Mouse (Mus musculus): ENCODE data around the gene Ric1.

Ric1 gene

DNA sequence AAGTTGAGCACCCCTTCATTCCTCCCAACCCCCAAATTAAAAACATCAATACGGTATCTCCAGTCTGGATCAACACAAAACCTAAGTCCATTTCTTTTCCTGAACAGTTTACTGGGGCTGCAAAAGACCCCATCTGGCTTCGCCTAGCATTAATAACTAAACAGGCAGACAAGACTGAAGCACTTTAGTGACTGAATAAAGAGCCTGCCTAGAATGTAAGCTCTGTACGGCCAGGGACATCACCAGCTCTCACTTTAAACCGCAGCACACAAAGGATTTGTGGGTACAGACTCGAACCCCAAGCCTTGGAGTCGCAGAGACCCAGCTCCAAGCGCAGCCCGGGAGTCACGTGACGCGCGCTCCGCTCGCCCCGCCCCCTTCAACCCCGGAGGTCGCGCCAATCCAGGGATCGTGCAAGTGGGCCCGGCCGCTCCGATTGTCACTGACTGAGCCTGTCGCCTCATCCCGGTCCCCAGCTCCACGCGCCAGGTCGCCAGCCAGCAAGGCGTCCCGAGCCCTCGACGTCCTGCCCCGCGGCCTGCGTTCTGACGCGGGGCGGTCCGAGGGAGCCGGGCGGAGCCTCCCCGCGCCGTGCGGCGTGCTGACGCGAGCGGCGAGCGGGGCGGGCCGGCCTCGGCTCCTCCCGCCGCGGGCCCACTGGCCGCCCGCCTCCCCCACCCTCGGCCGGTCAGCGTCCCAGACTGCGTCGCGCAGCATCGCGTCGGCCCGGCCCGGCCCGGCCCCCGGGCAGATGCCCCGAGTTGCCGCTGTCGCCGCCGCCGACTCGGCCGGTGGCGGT lies at the start of gene Ric1:
Gene Ric1, plus strand, starts transcription at position 646 of the 799 bp plus-strand sequence.
- DNase-seq (ENCODE audit: low spot score) = peak; percentile 90

DNA sequence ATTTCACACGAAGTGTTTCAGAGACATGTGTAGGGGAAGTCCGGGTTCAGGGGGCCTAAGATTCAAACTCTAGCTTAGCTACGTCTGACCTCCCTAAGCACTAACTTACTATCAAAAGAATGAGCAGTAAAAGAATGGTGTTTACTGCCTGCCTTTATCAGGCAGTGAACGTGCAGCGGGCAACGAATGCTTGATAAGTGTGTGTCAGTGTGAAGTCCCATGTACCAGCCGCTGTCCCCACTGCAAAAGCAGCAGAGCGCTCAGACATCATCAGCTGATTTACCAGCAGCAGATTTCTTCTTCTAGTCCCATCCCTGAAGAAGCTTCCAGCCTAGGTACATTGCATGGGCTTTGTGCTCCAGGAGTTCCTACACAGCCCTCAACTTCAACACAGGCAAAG lies 49.7 kb upstream of the Ric1 start:
- no peak for DNase-seq (ENCODE audit: low spot score)

- DNase-seq (ENCODE audit: low spot score) = no peak
Observed at GRCm38 (mm10) chr19:29472946-29473345, 49.1 kb upstream of the Ric1 start.

DNA sequence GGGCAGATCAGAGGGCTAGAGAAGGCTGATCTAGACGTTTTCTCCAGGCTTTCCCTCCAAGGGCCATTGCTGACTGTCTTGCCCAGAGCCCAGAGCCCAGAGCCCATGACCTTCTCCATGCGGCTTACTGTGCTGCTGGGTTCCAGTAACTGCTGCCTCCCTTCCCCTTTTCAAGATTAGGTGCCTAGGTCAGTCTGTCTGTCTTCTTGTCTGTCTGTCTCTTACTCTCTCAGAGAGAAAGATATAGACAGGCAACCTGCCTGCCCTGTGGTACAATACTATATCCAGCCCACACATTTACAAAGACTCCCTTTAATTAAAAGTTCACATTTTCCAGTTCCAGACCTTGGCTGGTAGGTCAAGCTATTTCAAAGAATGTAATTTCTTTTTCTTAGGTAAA lies 47.3 kb upstream of the Ric1 start:
- no peak for DNase-seq (ENCODE audit: low spot score)

- no peak for DNase-seq (ENCODE audit: low spot score)
Observed at GRCm38 (mm10) chr19:29475210-29475620, 46.9 kb upstream of the Ric1 start.

DNA sequence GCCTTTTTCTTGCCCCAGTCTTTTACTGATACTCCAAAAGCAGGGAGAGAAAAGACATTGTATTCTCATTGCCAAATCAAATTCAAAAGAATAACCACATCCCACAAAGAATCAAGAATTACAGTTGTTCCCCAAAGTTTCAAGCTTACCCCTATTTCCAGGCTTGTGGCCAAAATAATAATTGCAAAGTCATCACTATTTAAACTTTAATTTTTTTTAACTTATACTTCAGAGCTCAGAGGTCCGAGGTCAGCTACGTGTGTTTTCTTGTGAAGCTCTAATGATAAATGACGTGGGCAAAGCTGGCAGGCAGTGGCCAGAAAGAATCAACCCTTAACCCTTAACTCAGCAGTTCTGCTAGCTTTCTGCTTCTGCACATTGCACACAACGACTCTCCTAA lies 43.5 kb upstream of the Ric1 start:
- no peak for DNase-seq (ENCODE audit: low spot score)

- DNase-seq (ENCODE audit: low spot score) = no peak
Observed at GRCm38 (mm10) chr19:29481578-29481977, 40.5 kb upstream of the Ric1 start.

GRCm38 (mm10) chr19:29482148-29482547 lies 39.9 kb upstream of the Ric1 start:
- DNase-seq (ENCODE audit: low spot score) = no peak

- no peak for DNase-seq (ENCODE audit: low spot score)
Observed at GRCm38 (mm10) chr19:29482637-29483036, 39.4 kb upstream of the Ric1 start.

DNA sequence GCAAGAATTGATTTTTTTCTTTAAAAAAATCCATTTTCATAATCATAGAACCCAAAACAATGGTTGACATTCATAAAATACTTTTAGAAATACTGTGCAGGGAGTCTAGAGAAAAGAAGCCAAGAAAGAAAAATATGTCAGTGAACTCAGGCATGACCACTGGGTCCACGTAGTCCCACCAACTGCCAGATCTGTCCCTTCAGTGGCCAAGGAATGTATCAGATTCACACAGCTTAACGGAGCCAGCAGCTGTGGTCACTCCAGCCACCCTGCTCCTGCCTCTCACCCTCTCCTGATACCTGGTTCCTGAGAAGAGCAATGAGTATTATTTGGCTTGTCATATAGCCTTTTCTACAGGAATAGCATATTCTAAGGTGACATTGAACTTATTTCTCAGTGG lies 38.7 kb upstream of the Ric1 start:
- no peak for DNase-seq (ENCODE audit: low spot score)

DNA sequence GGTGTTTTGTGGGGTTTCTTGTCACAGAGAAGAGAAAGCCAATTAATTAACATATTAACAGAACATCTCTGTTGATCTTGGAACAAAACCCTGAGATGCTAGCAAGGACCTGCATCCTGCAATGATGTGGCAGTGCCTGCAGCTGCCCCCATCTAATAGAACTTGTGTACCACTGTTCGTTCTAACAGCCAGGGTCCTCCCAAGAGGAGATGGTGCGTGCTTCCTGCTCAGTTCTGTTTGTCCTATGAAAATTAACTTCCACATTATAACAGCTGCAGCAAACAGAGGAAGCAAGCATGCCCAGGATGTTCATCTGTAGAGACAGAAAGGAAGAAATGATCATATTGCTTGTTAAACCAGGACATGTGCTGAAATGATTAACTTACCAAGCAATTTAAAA lies 37.5 kb upstream of the Ric1 start:
- no peak for DNase-seq (ENCODE audit: low spot score)

- DNase-seq (ENCODE audit: low spot score) = no peak
Observed at GRCm38 (mm10) chr19:29485257-29485948, 36.7 kb upstream of the Ric1 start.

- no peak for DNase-seq (ENCODE audit: low spot score)
Observed at GRCm38 (mm10) chr19:29486545-29487206, 35.4 kb upstream of the Ric1 start.

DNA sequence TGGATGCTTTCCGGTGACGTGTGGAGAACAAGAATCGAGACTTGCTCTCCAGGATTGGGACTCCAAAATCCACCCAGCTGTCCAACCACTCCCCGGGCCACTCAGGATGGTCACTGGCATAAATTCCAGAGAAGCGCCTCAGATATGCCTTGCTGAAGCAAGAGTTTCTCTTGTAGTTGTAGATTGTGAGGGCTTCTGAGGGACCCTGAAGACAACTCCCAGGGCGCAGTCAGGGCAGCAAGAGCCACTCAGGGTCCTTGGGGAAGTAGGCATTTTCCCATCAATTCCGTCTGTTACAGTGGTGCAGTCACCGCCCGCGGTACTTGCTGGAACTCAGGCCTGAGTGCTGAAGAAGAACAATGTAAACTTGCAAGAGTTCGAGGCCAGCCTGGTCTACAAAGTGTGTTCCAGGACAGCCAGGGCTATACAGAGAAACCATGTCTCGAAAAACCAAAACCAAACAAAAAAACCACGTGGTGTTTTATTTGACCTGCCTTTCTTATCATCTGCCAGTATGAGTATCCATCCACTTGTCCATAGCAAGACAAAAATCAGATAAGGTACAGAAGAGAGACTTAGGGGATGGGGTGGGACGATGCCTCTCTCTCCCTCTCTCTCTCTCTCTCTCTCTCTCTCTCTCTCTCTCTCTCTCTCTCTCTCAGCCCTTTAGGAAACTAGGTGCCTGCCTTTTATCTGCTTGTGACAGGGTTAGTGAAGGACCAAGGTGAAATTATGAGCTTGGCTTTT lies 34.6 kb upstream of the Ric1 start:
- DNase-seq (ENCODE audit: low spot score) = no peak

DNA sequence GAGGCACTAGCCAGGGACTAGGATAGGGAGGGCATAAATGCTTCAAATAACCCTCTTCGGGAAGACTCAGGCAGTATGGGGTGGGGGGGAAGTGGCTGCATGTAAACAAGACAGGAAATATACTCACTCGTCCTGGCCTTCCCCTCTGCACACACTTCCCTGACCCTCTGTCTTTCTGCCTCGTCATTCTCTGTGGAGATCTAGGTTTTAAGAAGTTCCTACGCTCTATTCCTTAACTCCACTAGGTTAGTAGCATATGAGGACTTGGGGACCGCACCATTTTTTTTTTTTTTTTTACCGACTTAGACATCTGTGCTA lies 34.0 kb upstream of the Ric1 start:
- no peak for DNase-seq (ENCODE audit: low spot score)

GRCm38 (mm10) chr19:29488420-29488819 lies 33.7 kb upstream of the Ric1 start:
- DNase-seq (ENCODE audit: low spot score) = no peak

- DNase-seq (ENCODE audit: low spot score) = no peak
Observed at GRCm38 (mm10) chr19:29489785-29490284, 32.2 kb upstream of the Ric1 start.

DNA sequence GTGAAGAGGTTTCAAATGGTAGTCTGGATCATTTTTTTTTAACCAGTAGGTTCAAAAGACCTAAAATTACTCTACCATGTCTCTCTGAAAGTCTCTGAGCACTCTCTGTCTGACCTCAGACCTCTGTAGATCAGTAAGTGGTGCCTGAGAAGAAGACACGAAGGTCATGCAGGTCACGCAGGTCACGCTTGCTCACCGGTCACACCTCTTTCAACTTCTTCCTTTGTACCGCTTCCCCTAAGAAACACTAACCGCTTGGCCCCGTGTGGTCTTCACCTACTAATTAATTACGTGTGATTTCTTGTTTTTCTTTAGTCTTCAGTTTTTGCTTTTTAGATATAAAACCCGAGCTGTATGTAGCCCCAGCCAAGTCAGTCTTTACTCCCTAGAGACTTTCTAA lies 30.6 kb upstream of the Ric1 start:
- DNase-seq (ENCODE audit: low spot score) = no peak

- DNase-seq (ENCODE audit: low spot score) = no peak
Observed at GRCm38 (mm10) chr19:29494454-29494853, 27.6 kb upstream of the Ric1 start.

DNA sequence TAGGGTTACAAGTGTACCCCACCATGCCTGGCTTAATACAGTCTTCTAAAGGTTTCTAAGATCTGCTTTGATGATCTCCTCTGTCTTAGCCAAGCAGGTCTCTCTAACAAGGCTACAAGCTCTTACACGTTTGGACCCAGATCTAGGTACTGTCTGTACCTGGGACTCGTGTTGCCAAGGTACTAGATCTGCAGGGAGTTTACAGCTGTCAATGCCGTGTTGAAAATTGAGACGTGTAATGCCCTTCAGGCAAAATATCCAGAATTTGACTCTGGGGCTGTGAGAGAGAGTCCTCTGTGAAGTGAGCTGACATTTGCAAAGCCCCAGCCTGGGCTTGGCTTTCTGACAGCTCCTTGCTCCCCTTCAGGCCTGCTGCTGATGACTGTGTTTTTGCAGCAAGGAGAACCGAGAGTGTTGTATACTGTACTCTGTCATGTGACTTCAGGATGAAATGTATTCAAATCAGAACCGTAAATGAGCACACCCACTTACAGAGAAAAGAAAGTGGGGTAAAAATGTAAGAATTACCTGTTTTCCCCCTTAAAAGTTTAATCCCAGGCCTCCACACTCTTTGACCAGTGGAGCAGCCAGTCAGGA lies 26.0 kb upstream of the Ric1 start:
- no peak for DNase-seq (ENCODE audit: low spot score)

GRCm38 (mm10) chr19:29496786-29497557 lies 25.1 kb upstream of the Ric1 start:
- no peak for DNase-seq (ENCODE audit: low spot score)
